Mouse (Mus musculus) WW6 (cell line): Measurements from ENCODE around the gene Cpxm1.

Experiments used
- DNase-seq: peaks from one replicate; pipeline ENCODE4 v3.0.0-alpha.2; 2013; ENCODE audit warnings: low read depth, low spot score

The Cpxm1 gene

GRCm38 (mm10) chr2:130397186-130397985 is at the start of gene Cpxm1:
Cpxm1 (minus strand) TSS chr2:130397574.
- DNase-seq: no peak

GRCm38 (mm10) chr2:130442162-130442561 is 44.8 kb upstream of the Cpxm1 start:
- no peak for DNase-seq

- no peak for DNase-seq
Measured at GRCm38 (mm10) chr2:130439840-130440480, 42.6 kb upstream of the Cpxm1 start.

GRCm38 (mm10) chr2:130438861-130439260 is 41.5 kb upstream of the Cpxm1 start:
- DNase-seq: no peak

GRCm38 (mm10) chr2:130436769-130437168 is 39.4 kb upstream of the Cpxm1 start:
- DNase-seq: no peak

GRCm38 (mm10) chr2:130433152-130433551 is 35.8 kb upstream of the Cpxm1 start:
- DNase-seq: no peak

GRCm38 (mm10) chr2:130432157-130432556 is 34.8 kb upstream of the Cpxm1 start:
- no peak for DNase-seq

GRCm38 (mm10) chr2:130430484-130430883 is 33.1 kb upstream of the Cpxm1 start:
- no peak for DNase-seq

GRCm38 (mm10) chr2:130429851-130430250 is 32.5 kb upstream of the Cpxm1 start:
- no peak for DNase-seq

- DNase-seq: no peak
Measured at GRCm38 (mm10) chr2:130425112-130425511, 27.7 kb upstream of the Cpxm1 start.

GRCm38 (mm10) chr2:130424126-130424853 is 26.9 kb upstream of the Cpxm1 start, which contains the start of the genes Vps16 and Pced1a:
Vps16 (plus strand) TSS chr2:130424339.
Pced1a (minus strand) TSS chr2:130424701.
- DNase-seq: peak; percentile 63

GRCm38 (mm10) chr2:130423397-130424125 is 26.2 kb upstream of the Cpxm1 start:
- peak; percentile 34 for DNase-seq

GRCm38 (mm10) chr2:130421781-130422620 is 24.6 kb upstream of the Cpxm1 start:
- DNase-seq: no peak

- no peak for DNase-seq
Measured at GRCm38 (mm10) chr2:130414094-130414856, 16.9 kb upstream of the Cpxm1 start.

GRCm38 (mm10) chr2:130412775-130413174 is 15.4 kb upstream of the Cpxm1 start:
- DNase-seq: no peak

GRCm38 (mm10) chr2:130411558-130412495 is 14.5 kb upstream of the Cpxm1 start:
- DNase-seq: no peak

- DNase-seq: no peak
Measured at GRCm38 (mm10) chr2:130408194-130408593, 10.8 kb upstream of the Cpxm1 start.

- DNase-seq: no peak
Measured at GRCm38 (mm10) chr2:130406178-130406577, 8.8 kb upstream of the Cpxm1 start, which contains the start of gene Tmem239. Tmem239 (plus strand) TSS chr2:130406478.

- no peak for DNase-seq
Measured at GRCm38 (mm10) chr2:130404939-130405338, 7.6 kb upstream of the Cpxm1 start, which contains the start of the genes Gm28372 and 1700020A23Rik. Gm28372 (plus strand) TSS chr2:130405239. 1700020A23Rik (plus strand) TSS chr2:130405259.
